Mouse (Mus musculus) midbrain, embryonic 13.5 days (tissue): Measurements from ENCODE around the gene Kif24. TPM values are rescaled to one million over a fixed set of nuclear protein-coding genes. Genes with fewer than 3 reads are reported as not detected.

Experiments used
- ATAC-seq: fragments of 200-750 bp; cut with Nextera tagmentation; 2 replicates; pipeline ENCODE4 v1.8.0; 2017; ENCODE audit warnings: mild to moderate bottlenecking, moderate TSS enrichment, moderate library complexity
- H3K27ac ChIP-seq: fragments of 300-500 bp; sonication (generic); 2 replicates; pipeline ENCODE4 v1.5.1; 2015; ENCODE audit warnings: inconsistent platforms, mild to moderate bottlenecking, moderate library complexity
- H3K27me3 ChIP-seq: fragments of 300-500 bp; sonication (generic); 2 replicates; pipeline ENCODE4 v1.6.1; 2015; ENCODE audit warnings: mild to moderate bottlenecking, inconsistent platforms
- H3K36me3 ChIP-seq: fragments of 300-500 bp; sonication (generic); 2 replicates; pipeline ENCODE4 v1.6.1; 2015; ENCODE audit warnings: mild to moderate bottlenecking, inconsistent platforms
- H3K4me1 ChIP-seq: fragments of 300-500 bp; sonication (generic); replicated peaks from 2 replicates; pipeline ENCODE4 v1.6.1; 2015; ENCODE audit warnings: inconsistent platforms
- H3K4me2 ChIP-seq: fragments of 300-500 bp; sonication (generic); replicated peaks from 2 replicates; pipeline ENCODE4 v1.6.1; 2015; ENCODE audit warnings: moderate library complexity, mild to moderate bottlenecking, inconsistent platforms
- H3K4me3 ChIP-seq: fragments of 300-500 bp; sonication (generic); replicated peaks from 2 replicates; pipeline ENCODE4 v1.5.1; 2015; ENCODE audit warnings: mild to moderate bottlenecking, inconsistent platforms
- H3K9ac ChIP-seq: fragments of 300-500 bp; sonication (generic); replicated peaks from 2 replicates; pipeline ENCODE4 v1.6.1; 2015; ENCODE audit warnings: mild to moderate bottlenecking, inconsistent platforms
- H3K9me3 ChIP-seq: fragments of 300-500 bp; sonication (generic); 2 replicates; pipeline ENCODE4 v1.6.1; 2016; ENCODE audit warnings: mild to moderate bottlenecking, inconsistent platforms
- WGBS: fragments of 180-500 bp; shearing (Covaris S2); methylation state at CpG from one replicate; pipeline ENCODE4 v1.1.7; 2015; 5-methylcytosine and 5-hydroxymethylcytosine counted together
- polyA plus RNA-seq: library from polyadenylated mRNA; unstranded; fragments of >200 nt; fragmentation: Nextera tagmentation; extraction: Ambion mirVana; gene quantifications from 2 replicates; pipeline ENCODE4 v1.2.1, GENCODE M21; 2015

The Kif24 gene
- 5.2 and 6.3 TPM in 2 replicates for polyA plus RNA-seq

DNA sequence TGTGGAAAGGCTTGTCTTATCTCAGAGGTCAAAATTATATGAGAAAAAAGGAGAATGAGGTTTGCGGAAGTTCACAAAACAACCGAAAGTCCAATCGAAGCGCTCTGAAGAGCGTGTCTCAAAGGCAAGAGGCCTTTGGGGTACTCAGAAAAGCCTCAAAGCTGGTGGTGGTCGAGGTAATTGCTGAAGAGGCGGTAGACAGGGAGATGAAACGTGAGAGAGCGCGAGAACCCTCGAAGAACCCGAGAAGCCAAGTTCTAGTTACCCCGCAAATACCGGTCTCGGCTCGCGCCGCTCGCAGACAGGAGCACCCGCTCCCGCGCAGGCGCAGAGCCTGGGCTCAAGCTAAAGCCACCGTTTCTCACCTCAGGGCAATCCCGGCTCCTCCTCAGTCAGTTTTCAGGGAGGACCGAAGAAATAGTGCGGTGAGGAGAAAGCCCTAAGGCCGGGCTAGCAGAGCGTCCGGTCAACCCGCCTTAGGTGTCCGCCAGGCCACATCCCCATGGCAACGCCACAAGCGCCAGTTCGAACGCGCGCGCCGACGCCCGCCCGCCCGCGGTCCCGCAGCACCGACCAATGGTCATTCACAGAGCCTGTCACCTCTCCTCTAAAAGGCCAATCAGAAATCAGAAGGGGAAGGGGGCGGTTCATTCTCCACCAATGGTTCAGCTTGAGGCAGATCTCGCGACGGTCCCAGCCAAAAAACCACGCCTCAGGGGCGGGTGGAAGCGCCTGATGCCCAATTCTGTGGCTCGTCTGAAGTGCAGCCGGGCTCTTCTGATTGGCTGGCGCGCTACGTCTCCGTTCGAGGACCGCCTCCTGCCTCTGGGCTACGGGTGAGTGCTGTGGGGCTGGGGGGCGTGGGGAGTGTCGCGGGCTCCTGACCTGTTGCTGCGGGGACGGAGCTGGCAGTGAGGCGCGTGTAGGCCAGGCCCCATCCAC lies at the start of gene Kif24, which contains the start of gene Nudt2:
Kif24 (minus strand) TSS at position 543 of the 942 bp plus-strand sequence.
Nudt2 (plus strand) TSS at position 807 of the 942 bp plus-strand sequence.
- Histone ChIP-seq H3K27me3 (no peaks in the 10 kb centered on the region), H3K4me3 (peak within 1 kb of the TSS; percentile 69), H3K27ac (0 out of 2 replicates have a peak within 1 kb of the TSS, but pooled peaks have one; percentile 36), H3K4me2 (peak within 1 kb of the TSS; percentile 66), H3K4me1 (peaks cover 24% of the 10 kb centered on the region), H3K36me3 (no peaks in the 10 kb centered on the region), H3K9ac (peak within 1 kb of the TSS; percentile 72), H3K9me3 (no peaks in the 10 kb centered on the region)
- WGBS: under 1% methylated on average over 70 of the region's 70 CpGs
- ATAC-seq: peak; percentile 99

DNA sequence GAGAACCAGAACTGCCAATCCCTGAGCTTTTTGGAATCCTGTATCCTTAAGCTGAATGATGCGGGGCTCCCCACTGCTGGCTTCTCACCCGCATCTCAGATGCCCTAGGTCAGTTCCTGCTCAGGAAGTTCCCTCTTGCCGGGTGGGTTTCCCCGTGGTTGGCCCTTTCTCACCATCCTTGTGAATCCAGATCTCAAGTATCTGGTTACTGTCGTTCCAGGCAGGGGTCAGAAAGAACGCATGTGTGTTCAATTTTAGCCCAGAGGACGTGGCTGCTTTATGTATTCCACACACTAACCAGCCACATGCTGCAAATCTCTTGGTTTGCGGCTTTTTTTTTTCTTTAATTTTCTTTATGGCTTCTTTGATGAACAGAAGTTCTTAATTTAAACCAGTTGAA lies 49.0 kb upstream of the Kif24 start:
- peaks cover 9% of the 10 kb centered on the region; the same call in 1 of the 2 replicates for H3K27me3 ChIP-seq
- ATAC-seq: no peak
- no peak overlapping the region for H3K4me2 ChIP-seq
- H3K9me3 ChIP-seq: no peaks in the 10 kb centered on the region
- peaks cover 10% of the 10 kb centered on the region for H3K4me1 ChIP-seq
- WGBS: 27% methylated on average over 8 of the region's 8 CpGs
- H3K4me3 ChIP-seq: no peak overlapping the region
- H3K27ac ChIP-seq: no peak overlapping the region
- peaks cover 10% of the 10 kb centered on the region for H3K36me3 ChIP-seq
- 0 out of 2 replicates have a peak overlapping the region, but pooled peaks have one; percentile 8 for H3K9ac ChIP-seq

DNA sequence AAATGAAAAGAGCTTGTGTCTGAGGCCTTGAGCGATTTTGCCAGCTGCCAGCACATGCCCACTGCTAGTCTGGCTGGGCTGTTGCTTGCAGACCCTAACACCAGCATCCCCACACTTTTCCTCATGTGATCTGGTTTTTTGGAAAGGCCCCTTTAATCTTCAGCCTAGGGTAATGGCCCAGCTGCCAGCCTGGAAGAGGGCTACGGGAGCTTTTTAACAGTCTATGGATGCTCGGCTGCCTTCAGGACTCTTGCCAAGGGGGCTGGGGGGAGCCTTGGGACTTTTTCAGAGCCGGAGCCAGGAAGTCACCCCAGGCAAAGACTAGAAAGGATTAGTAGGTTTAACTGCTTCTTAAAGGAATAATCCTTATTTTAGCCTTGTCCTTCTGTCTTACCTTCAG lies 48.6 kb upstream of the Kif24 start:
- H3K9me3 ChIP-seq: no peaks in the 10 kb centered on the region
- H3K9ac ChIP-seq: 0 out of 2 replicates have a peak overlapping the region, but pooled peaks have one; percentile 8
- peaks cover 6% of the 10 kb centered on the region for H3K36me3 ChIP-seq
- H3K4me3 ChIP-seq: no peak overlapping the region
- peak; percentile 70 for ATAC-seq
- H3K4me2 ChIP-seq: no peak overlapping the region
- peaks cover 12% of the 10 kb centered on the region for H3K27me3 ChIP-seq
- H3K27ac ChIP-seq: no peak overlapping the region
- H3K4me1 ChIP-seq: peaks cover 10% of the 10 kb centered on the region
- WGBS: 20% methylated on average over 4 of the region's 4 CpGs

DNA sequence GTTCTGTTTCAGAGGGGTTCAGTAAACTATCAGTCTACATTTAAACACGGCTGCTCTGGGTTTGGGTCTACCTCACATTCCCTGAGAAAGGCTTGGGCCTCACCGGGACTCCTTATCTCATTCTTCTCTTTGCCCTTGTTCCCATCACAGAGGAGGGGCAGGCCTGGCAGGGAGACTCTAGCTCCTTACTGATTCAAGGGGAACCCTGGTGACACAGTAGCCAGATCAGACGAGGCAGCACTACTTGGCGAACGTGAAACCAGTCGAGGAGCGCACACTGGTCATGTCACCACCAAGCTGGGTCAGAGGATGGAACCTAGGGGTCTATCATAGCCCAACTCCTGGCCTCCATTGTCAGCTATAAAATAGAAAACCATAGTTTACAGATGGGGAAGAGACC lies 43.3 kb upstream of the Kif24 start:
- no peak for ATAC-seq
- Histone ChIP-seq H3K4me1 (peaks cover 23% of the 10 kb centered on the region), H3K4me2 (peak overlapping the region; percentile 76), H3K27me3 (peaks cover 16% of the 10 kb centered on the region), H3K9me3 (no peaks in the 10 kb centered on the region), H3K36me3 (no peaks in the 10 kb centered on the region), H3K27ac (no peak overlapping the region), H3K4me3 (no peak overlapping the region), H3K9ac (no peak overlapping the region)
- 42% methylated on average over 7 of the region's 7 CpGs for WGBS

DNA sequence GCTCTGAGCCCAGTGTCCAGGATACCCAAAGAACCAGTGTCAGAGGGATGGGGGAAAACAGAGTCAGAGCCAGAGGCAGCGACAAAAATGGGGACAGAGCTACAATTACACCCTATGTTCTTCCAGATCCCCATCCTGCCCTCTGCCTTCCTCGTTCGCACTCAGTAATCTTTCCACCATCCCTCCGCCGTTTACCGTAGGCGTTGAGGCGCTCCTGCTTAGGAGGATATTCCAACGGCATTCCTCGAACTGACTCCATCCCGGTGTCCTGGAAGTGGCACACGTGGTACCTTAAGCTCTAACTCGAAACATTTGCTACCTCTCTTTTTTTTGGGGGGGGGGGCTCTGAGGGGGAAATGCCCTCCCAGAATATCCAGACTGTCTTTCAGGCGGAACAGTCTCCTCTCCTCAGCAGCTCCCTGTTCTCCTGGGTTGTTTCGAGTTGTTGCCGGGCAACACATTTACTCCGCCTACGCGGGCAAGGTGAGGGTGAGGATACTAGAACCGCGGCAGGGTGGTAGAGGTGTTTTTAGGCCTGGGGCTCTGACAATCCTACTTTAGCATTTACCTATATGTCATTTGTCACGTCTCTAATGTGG lies 42.7 kb upstream of the Kif24 start:
- under 1% methylated on average over 22 of the region's 22 CpGs for WGBS
- H3K9ac ChIP-seq: peak overlapping the region; percentile 82
- no peaks in the 10 kb centered on the region for H3K9me3 ChIP-seq
- H3K4me1 ChIP-seq: peaks cover 26% of the 10 kb centered on the region
- peak; percentile 21; the same call in 1 of the 2 replicates for ATAC-seq
- H3K27me3 ChIP-seq: peaks cover 13% of the 10 kb centered on the region
- no peaks in the 10 kb centered on the region for H3K36me3 ChIP-seq
- H3K4me3 ChIP-seq: peak overlapping the region; percentile 54
- peak overlapping the region; percentile 76 for H3K4me2 ChIP-seq
- H3K27ac ChIP-seq: peak overlapping the region; percentile 59

DNA sequence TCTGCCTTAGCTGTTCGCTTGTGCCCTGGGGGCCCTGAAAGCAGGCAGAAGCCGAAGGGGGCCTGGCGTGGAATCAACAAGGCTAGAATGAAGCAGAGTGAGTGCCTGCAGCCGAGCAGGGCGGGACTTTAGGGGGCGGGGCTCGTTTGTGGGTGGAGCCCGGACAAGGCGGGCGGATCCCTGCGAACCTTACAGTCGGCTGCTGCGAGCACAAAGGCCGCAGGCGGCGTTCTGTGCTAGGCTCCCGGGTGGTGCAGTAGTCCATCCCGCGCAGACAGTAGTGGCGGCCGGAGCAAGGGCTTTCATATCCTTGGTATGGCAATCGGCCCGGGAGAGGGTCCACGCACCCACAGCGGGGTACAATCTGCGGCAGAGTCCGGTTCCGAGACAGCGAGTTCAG lies 42.2 kb upstream of the Kif24 start:
- no peaks in the 10 kb centered on the region for H3K9me3 ChIP-seq
- peak overlapping the region; percentile 82 for H3K9ac ChIP-seq
- under 1% methylated on average over 29 of the region's 29 CpGs for WGBS
- peaks cover 31% of the 10 kb centered on the region for H3K4me1 ChIP-seq
- ATAC-seq: peak; percentile 79
- peak overlapping the region; percentile 76 for H3K4me2 ChIP-seq
- H3K27ac ChIP-seq: peak overlapping the region; percentile 59
- H3K4me3 ChIP-seq: peak overlapping the region; percentile 54
- no peaks in the 10 kb centered on the region for H3K36me3 ChIP-seq
- peaks cover 19% of the 10 kb centered on the region for H3K27me3 ChIP-seq

DNA sequence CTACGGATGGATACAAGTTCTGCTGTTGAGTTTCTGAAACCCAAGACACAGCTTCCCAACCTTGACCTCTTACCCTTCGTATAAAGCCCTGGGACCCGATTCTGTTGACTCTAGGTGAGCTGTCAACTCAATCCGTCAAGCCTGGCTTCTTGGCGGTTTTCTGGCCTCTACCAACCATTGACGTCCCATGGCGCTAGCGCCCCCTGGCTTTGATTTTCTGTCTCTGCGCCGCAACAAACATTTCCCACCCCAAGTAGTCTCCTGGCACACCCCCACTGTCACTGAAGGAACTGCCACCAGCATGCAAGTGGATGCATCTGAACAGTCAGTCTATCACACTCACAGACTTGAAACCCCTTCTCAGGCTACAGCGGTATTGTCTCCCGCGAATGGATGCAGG lies 41.5 kb upstream of the Kif24 start:
- ATAC-seq: no peak
- 9% methylated on average over 13 of the region's 13 CpGs for WGBS
- H3K4me2 ChIP-seq: peak overlapping the region; percentile 76
- peaks cover 26% of the 10 kb centered on the region for H3K27me3 ChIP-seq
- H3K4me3 ChIP-seq: peak overlapping the region; percentile 54; the same call in 1 of the 2 replicates
- no peaks in the 10 kb centered on the region for H3K9me3 ChIP-seq
- H3K9ac ChIP-seq: peak overlapping the region; percentile 82; the same call in 1 of the 2 replicates
- H3K4me1 ChIP-seq: peaks cover 35% of the 10 kb centered on the region
- no peaks in the 10 kb centered on the region for H3K36me3 ChIP-seq
- H3K27ac ChIP-seq: peak overlapping the region; percentile 59; the same call in 1 of the 2 replicates

DNA sequence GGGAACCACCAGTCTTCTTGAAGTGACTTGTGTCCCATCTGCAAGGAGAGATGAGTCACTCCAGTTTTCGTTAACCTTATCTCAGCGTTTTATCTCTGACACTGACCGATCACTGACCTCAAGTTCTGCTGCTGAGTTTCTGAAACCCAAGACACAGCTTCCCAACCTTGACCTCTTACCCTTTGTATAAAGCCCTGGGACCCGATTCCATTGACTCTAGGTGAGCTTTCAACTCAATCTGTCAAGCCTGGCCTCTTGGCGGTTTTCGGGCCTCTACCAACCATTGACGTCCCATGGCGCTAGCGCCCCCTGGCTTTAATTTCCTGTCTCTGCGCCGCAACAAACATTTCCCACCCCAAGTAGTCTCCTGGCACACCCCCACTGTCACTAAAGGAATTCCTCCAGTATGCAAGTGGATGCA lies 40.5 kb upstream of the Kif24 start:
- Histone ChIP-seq H3K27me3 (peaks cover 36% of the 10 kb centered on the region), H3K36me3 (no peaks in the 10 kb centered on the region), H3K4me2 (no peak overlapping the region), H3K9me3 (no peaks in the 10 kb centered on the region), H3K4me1 (peaks cover 35% of the 10 kb centered on the region), H3K4me3 (no peak overlapping the region), H3K9ac (no peak overlapping the region), H3K27ac (no peak overlapping the region)
- WGBS: 50% methylated on average over 11 of the region's 11 CpGs
- no peak for ATAC-seq

DNA sequence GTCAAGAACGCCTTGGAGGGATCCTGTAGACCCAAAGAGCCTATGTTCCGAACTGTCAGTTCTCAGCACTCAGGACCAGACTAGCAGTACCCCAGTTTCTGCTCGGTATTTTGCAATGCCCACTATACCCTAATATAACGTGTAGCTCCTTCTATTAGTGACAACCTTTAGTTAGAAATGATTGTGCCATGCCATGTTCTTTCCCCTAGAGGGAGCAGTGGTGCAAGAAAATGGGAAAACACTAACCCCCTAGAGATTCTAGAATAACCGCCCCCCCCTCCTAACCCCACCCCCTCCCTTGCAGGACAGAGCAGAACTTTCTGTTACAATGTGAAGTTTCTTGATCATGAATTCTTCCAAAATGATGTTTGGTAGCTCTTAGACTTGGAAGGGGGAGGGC lies 39.6 kb upstream of the Kif24 start:
- 80% methylated on average over 5 of the region's 5 CpGs for WGBS
- Histone ChIP-seq H3K4me1 (peaks cover 37% of the 10 kb centered on the region), H3K36me3 (no peaks in the 10 kb centered on the region)

DNA sequence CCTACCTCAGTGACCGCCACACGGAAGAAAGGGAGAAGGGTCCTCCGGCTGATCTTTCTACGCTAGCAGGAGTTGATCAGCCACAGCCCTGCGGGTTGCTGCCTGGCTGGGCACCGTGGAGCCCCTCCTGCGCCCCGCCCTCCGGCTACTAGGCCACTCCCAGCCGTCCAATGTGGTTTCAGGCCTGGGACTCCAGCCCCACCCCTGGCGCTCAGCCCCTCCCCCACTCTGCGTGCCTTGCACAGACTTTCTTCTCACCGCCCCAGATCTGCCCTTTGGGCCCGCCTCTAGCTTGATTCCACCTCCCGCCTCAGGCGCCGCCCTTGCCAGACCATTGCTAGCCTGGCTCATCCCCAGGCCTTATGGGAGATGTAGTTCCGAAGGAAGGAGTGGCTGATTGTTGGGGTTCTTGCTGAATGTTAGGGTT lies 38.3 kb upstream of the Kif24 start, which contains the start of gene AI464131:
AI464131 (minus strand) TSS at position 91 of the 427 bp plus-strand sequence.
- Histone ChIP-seq H3K4me1 (peaks cover 49% of the 10 kb centered on the region), H3K9ac (peak within 1 kb of the TSS; percentile 58), H3K36me3 (no peaks in the 10 kb centered on the region), H3K4me2 (peak within 1 kb of the TSS; percentile 61), H3K27me3 (peaks cover 45% of the 10 kb centered on the region), H3K9me3 (no peaks in the 10 kb centered on the region), H3K27ac (peak within 1 kb of the TSS; percentile 60), H3K4me3 (peak within 1 kb of the TSS; percentile 40)
- peak; percentile 87 for ATAC-seq
- WGBS: 1% methylated on average over 17 of the region's 18 CpGs

More for the DNA sequence above, 39.6 kb upstream of the Kif24 start:
- Histone ChIP-seq H3K27me3 (peaks cover 44% of the 10 kb centered on the region), H3K4me2 (no peak overlapping the region), H3K9ac (no peak overlapping the region), H3K4me3 (no peak overlapping the region), H3K27ac (no peak overlapping the region), H3K9me3 (no peaks in the 10 kb centered on the region)
- no peak for ATAC-seq

DNA sequence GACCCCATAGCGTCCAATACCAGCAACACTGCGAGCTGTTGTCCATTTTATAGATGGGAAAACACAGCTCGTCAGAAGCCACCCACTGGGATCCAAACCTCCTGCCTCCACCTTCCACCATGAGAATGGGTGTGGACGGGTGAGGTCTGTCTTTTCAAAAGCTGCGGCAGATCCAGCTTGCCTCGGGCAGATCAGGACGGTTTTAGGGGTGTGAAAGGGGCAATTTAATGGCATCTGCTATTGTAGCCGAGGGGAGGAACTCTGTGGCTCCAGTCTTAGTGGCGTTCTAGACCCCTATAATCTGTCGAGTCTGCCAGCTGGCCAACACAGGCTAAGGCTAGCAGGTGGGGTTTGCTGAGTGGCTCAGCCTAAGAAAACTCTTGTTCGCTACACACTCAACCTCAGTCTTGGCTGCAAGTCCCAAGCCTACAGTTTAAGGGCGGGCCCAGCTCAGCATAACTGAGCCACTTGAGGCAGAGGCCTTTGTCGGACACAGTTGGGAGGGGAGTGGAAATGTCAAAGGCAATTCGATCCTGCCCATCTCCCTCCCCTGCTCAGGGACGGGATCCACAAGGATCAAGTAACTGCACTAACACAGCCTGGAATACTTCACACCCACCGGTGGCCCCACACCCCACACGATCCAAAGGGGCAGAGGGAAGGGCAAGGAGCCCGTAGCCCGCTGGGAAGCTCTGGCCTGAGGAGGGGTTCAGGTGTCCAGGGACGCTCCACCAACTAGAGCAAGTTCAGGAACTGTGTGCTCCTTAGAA lies 37.7 kb upstream of the Kif24 start:
- peak; percentile 29 for ATAC-seq
- Histone ChIP-seq H3K27ac (peak overlapping the region; percentile 60), H3K4me2 (peak overlapping the region; percentile 61), H3K9me3 (no peaks in the 10 kb centered on the region), H3K27me3 (peaks cover 51% of the 10 kb centered on the region), H3K4me3 (peak overlapping the region; percentile 40), H3K9ac (peak overlapping the region; percentile 58), H3K36me3 (no peaks in the 10 kb centered on the region), H3K4me1 (peaks cover 49% of the 10 kb centered on the region)
- 6% methylated on average over 20 of the region's 20 CpGs for WGBS
